Mouse (Mus musculus) adipose tissue, adult 10 weeks (tissue): Measurements from ENCODE around the gene Lime1. TPM values are rescaled to one million over a fixed set of nuclear protein-coding genes. Genes with fewer than 3 reads are reported as not detected.

Source experiments
- polyA plus RNA-seq: library from polyadenylated mRNA; stranded (reverse); fragments of 350-450 nt; fragmentation: Illumina TruSeq; extraction: RNeasy Lipid Tissue Mini Kit (QIAGEN cat#74804); gene quantifications from one replicate; pipeline ENCODE4 v1.2.3, GENCODE M21; 2014; ENCODE audit warnings: low read depth, low replicate concordance

The Lime1 gene
- 22.9 TPM for polyA plus RNA-seq

DNA sequence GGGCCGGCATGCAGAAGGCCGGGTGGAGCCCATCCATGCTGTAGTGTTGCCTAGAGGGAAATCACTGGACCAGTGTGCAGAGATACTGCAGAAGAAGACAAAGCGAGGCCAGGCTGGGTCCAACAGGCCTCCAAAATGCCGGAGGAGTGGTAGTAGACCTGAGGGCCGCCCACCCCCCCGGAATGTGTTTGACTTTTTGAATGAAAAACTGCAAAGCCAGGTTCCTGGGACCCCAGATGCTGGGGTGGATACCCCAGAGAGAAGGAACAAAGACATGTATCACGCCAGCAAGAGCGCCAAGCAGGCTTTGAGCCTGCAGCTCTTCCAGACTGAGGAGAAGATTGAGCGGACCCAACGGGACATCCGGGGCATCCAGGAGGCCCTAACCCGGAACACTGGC is at the start of gene Lime1:
TSS of gene Lime1 (plus strand) at position 301 of the 400 bp plus-strand sequence.

DNA sequence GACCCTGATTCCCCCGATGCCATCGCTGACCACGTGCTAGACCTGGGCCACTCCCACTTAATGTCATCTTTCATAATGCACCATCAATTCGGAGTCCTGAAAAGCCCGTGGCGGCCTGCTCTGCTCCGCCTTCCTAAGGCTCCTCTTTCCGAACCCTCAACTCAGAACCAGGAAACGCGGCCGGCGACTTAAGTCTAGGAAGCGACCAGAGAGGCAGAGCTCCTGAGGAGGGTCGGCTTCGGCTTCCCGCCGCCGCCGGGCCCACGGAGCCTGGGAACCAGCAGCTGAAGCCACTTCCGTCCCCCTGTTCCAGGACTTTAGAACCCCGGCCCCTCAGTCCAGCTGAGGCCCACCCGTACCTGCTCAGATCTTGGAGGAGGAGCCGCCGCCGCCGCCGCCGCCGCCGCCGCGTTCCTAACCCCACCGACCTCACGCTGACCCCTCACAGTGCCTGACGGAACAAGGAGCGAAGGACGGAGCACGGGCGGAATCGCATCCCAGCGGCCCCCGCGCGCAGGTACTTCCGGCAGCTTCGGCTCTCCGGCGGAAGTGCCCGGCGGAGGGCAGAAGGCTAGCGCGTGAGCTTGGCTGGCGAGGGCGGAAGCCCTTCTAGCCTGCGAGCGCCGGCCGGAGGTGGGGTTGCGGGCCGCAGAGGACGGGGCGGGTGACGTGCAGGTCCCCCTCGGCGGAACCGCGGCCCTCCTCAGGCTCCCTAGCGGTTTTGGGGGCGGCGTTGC is 14.8 kb upstream of the Lime1 start, which contains the start of the genes Zgpat and Arfrp1:
TSS of gene Zgpat (plus strand) at position 69 of the 737 bp plus-strand sequence.
TSS of gene Arfrp1 (minus strand) at position 545 of the 737 bp plus-strand sequence.

Other genes with a start within 250 kb of the Lime1 start
- gene Kcnq2, start 244.8 kb upstream of the Lime1 start, polyA plus RNA-seq, result 0.16 TPM
- not detected for gene Eef1a2, start 223.1 kb upstream of the Lime1 start, polyA plus RNA-seq
- 69.1 TPM for gene Ppdpf, start 192.8 kb upstream of the Lime1 start, polyA plus RNA-seq
- not detected for gene Ptk6, start 177.3 kb upstream of the Lime1 start, polyA plus RNA-seq
- gene Srms, start 166.9 kb upstream of the Lime1 start, polyA plus RNA-seq, result 0.67 TPM
- gene Fndc11, start 160.1 kb upstream of the Lime1 start, polyA plus RNA-seq, result 3.9 TPM
- gene Helz2, start 138.1 kb upstream of the Lime1 start, polyA plus RNA-seq, result 6.7 TPM
- 11.4 TPM for gene Gmeb2, start 92.0 kb upstream of the Lime1 start, polyA plus RNA-seq
- gene Stmn3, start 65.6 kb upstream of the Lime1 start, polyA plus RNA-seq, result not detected
- 31.5 TPM for gene Rtel1, start 60.3 kb upstream of the Lime1 start, polyA plus RNA-seq
- 31.6 TPM for gene Zgpat, start 15.2 kb upstream of the Lime1 start, polyA plus RNA-seq
- 46.8 TPM for gene Arfrp1, start 14.7 kb upstream of the Lime1 start, polyA plus RNA-seq
- gene Zbtb46, start 79.3 kb downstream of the Lime1 start, polyA plus RNA-seq, result 6.7 TPM
- gene Abhd16b, start 113.1 kb downstream of the Lime1 start, polyA plus RNA-seq, result 1.0 TPM
- 82.0 TPM for gene Tpd52l2, start 117.1 kb downstream of the Lime1 start, polyA plus RNA-seq
- 60.9 TPM for gene Dnajc5, start 140.4 kb downstream of the Lime1 start, polyA plus RNA-seq
- gene Uckl1, start 204.8 kb downstream of the Lime1 start, polyA plus RNA-seq, result 70.3 TPM
- gene Prpf6, start 211.8 kb downstream of the Lime1 start, polyA plus RNA-seq, result 51.2 TPM
- 46.6 TPM for gene Zfp512b, start 212.7 kb downstream of the Lime1 start, polyA plus RNA-seq
- gene Samd10, start 219.1 kb downstream of the Lime1 start, polyA plus RNA-seq, result 36.7 TPM